9 mouse cellular contexts compared by ENCODE assay signal in genomic region chr15:24724664-24725063, GRCm38 (mm10).
A peak's percentile ranks its signal among the peaks of the same experiment; 100 is the strongest.
DNase-seq lines count a peak whose midpoint lies in the region; ATAC-seq and TF ChIP-seq lines count a peak whose summit lies in the region.
"Had no signal": no experiment of that assay in that cellular context is flagged by ENCODE, and none has a peak within 500 bp of the region (broad histone marks: within the 10 kb centered on the region; RNA-seq: fewer than 3 reads in every experiment).

No protein-coding gene starts in this region.

- H3K9ac ChIP-seq in forebrain, embryonic 14.5 days (ENCODE audit: low read length) = no peak overlapping the region
- H3K9ac ChIP-seq in midbrain, postnatal 0 days (replicated peaks; ENCODE audit: low read length, poor library complexity, severe bottlenecking) = no peak overlapping the region
- H3K9ac ChIP-seq: lung, embryonic 15.5 days had no signal

- no peaks in the 10 kb centered on the region for H3K27me3 ChIP-seq in forebrain, embryonic 14.5 days (replicated peaks; ENCODE audit: control insufficient read depth, insufficient read depth, low read length)
- no peaks in the 10 kb centered on the region for H3K27me3 ChIP-seq in midbrain, postnatal 0 days (ENCODE audit: insufficient read depth, low read length)
- H3K27me3 ChIP-seq: lung, embryonic 15.5 days had no signal

- WGBS in forebrain, embryonic 14.5 days = 53% methylated on average over 4 of the region's 4 CpGs
- 46% methylated on average over 4 of the region's 4 CpGs for WGBS in midbrain, postnatal 0 days

- no peak overlapping the region for H3K27ac ChIP-seq in forebrain, embryonic 14.5 days (ENCODE audit: low read depth, low read length)
- no peak overlapping the region for H3K27ac ChIP-seq in midbrain, postnatal 0 days (ENCODE audit: low read depth, low read length)
- H3K27ac ChIP-seq: lung, embryonic 15.5 days had no signal

- H3K4me3 ChIP-seq in forebrain, embryonic 14.5 days (ENCODE audit: low read depth, low read length) = no peak overlapping the region
- H3K4me3 ChIP-seq in midbrain, postnatal 0 days (ENCODE audit: low read depth, low read length) = no peak overlapping the region
- H3K4me3 ChIP-seq: lung, embryonic 15.5 days had no signal

- peak; percentile 28 for DNase-seq in adrenal gland, postnatal 10 days
- DNase-seq in adrenal gland, adult 8-10 months = no peak
- peak; percentile 17 for DNase-seq in thymus, postnatal 4 days
- DNase-seq in thymus, adult 18-20 months = no peak
- DNase-seq in forebrain, embryonic 14.5 days (ENCODE audit: low spot score) = peak; percentile 65
- DNase-seq in layer of hippocampus, adult 9-11 months = peak; percentile 47
- DNase-seq in midbrain, postnatal 0 days (ENCODE audit: low spot score) = peak; percentile 65
- no peak for DNase-seq in T-cell, adult 2 months (ENCODE audit: low spot score)

- no peaks in the 10 kb centered on the region for H3K36me3 ChIP-seq in forebrain, embryonic 14.5 days (ENCODE audit: control insufficient read depth, insufficient read depth, low read length)
- no peaks in the 10 kb centered on the region for H3K36me3 ChIP-seq in midbrain, postnatal 0 days (ENCODE audit: insufficient read depth, low read length)
- H3K36me3 ChIP-seq: lung, embryonic 15.5 days had no signal

- H3K4me2 ChIP-seq in forebrain, embryonic 14.5 days (ENCODE audit: low read length) = no peak overlapping the region
- H3K4me2 ChIP-seq in midbrain, postnatal 0 days (ENCODE audit: low read depth, low read length, poor library complexity, severe bottlenecking) = no peak overlapping the region
- H3K4me2 ChIP-seq: lung, embryonic 15.5 days had no signal

- ATAC-seq in forebrain, embryonic 14.5 days = peak; percentile 83
- ATAC-seq in midbrain, postnatal 0 days (ENCODE audit: low FRiP score) = 0 out of 2 replicates have a peak, but pooled peaks have one; percentile 52

- no peaks in the 10 kb centered on the region for H3K9me3 ChIP-seq in forebrain, embryonic 14.5 days (replicated peaks; ENCODE audit: control insufficient read depth, low read length)
- H3K9me3 ChIP-seq in midbrain, postnatal 0 days (ENCODE audit: low read length) = no peaks in the 10 kb centered on the region
- H3K9me3 ChIP-seq: lung, embryonic 15.5 days had no signal

- peak; percentile 74 for TF ChIP-seq CTCF in midbrain, postnatal 0 days (IDR thresholded peaks at IDR 0.05)

- no peaks in the 10 kb centered on the region for H3K4me1 ChIP-seq in forebrain, embryonic 14.5 days (ENCODE audit: control insufficient read depth, insufficient read depth, low read length)
- no peaks in the 10 kb centered on the region for H3K4me1 ChIP-seq in midbrain, postnatal 0 days (ENCODE audit: insufficient read depth, low read length)
- H3K4me1 ChIP-seq: lung, embryonic 15.5 days had no signal

Comparison
In these comparisons a context has a peak if more than half of its experiments do, and no peak if none do; other contexts are left out.
1. DNase-seq: peak in adrenal gland, postnatal 10 days (single experiment), thymus, postnatal 4 days (single experiment), forebrain, embryonic 14.5 days (single experiment), layer of hippocampus, adult 9-11 months (single experiment) and midbrain, postnatal 0 days (single experiment); none in adrenal gland, adult 8-10 months (single experiment), thymus, adult 18-20 months (0 of 2) and T-cell, adult 2 months (single experiment).